Mouse (Mus musculus) heart, adult 2 months (tissue): Measurements from ENCODE around the gene Fbxw10.

Experiments used
- CTCF ChIP-seq: fragments of 200-600 bp; IDR thresholded peaks from 2 replicates; pipeline ENCODE4 v1.8.1; 2022; ENCODE audit warnings: antibody characterized with exemption, mild to moderate bottlenecking, moderate library complexity
- EP300 ChIP-seq: fragments of 200-500 bp; IDR thresholded peaks from 2 replicates; pipeline ENCODE4 v1.6.1; 2011; ENCODE audit warnings: low read depth, low read length, control low read depth; ENCODE audit not compliant: insufficient read depth
- POLR2A ChIP-seq: fragments of 200-500 bp; IDR thresholded peaks from 2 replicates; pipeline ENCODE4 v1.6.1; 2011; ENCODE audit warnings: mild to moderate bottlenecking, low read depth, low read length, control low read depth; ENCODE audit not compliant: insufficient read depth

- TF ChIP-seq CTCF (no peak), EP300 (no peak), POLR2A (no peak)
Measured at GRCm38 (mm10) chr11:62846961-62847654, at the start of gene Fbxw10.
